Mouse (Mus musculus) thymus, postnatal 4 days (tissue): ENCODE results near the gene Ccdc74a.
"Not testable (repeated sequence)": the region's sequence is repeated elsewhere in the genome, so short reads cannot be mapped to it uniquely, and the experiment has no call there.

Experiments
- DNase-seq: peaks from one replicate; pipeline ENCODE4 v3.0.0; 2021

Ccdc74a gene

DNA sequence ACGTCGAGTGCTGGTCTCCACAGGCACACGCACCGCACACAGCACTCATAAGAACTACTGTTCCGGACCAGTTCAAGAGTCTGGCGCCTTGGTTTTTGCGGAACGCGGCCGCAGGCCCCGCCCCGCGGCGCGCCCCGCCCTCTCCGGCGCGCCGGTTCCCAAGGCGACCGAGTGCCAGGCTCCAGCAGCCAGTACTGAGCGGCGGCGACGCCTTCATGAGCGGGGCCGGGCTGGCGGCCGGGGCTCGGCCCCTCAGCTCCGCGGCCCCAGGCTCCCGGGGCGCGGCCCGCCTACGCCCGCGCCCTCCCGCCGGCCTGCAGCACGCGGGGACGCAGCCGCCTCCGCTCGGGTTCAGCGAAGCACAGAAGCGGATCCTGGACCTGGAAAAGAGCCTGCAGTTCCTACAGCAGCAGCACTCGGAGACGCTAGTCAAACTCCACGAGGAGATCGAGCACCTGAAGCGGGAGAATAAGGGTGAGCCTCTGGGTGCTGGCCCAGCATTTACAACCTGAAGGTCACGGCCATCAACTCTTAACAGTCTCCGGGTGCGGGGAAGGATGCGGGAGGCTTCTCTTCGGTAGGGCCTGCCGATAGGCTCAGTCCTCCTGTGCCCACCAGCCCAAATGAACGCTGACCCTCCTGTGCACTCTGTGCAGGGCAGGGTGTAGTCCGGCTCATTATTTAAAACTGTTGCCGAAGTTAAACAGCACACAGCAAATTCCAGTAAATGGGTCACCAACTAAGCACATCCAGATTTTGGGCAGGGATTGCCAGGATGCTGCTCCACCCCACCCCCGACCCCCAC, at the start of gene Ccdc74a:
Gene Ccdc74a, plus strand, starts transcription at position 161 of the 805 bp plus-strand sequence.
- peak; percentile 82 for DNase-seq

DNA sequence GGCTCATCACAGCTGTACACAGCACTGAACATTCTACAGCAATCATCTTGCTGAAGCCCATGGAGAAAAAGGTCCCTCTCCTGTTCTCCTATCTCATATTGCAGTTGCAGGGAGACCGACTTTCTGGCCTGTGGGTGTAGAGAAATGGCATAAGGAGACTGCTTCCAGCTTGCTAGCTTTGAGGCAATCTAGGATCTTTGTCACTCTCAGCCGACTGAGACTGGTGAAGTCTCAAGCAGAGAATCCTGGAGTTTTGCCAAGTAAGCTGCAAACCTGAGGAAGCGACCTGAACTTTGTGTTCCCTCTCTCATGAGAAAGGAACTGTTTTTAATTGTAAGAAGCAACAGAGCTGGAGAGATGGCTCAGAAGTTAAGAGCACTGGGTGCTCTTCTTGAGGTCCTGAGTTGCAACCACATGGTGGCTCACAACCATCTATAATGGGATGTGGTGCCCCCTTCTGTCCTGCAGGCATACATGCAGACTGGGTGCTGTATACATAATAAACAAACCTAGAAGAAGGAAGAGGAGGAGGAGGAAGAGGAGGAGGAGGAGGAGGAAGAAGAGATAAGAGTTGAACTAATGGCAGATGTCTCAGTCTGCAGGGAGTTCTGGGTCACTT, 45.2 kb upstream of the Ccdc74a start:
- DNase-seq = peak; percentile 26

DNA sequence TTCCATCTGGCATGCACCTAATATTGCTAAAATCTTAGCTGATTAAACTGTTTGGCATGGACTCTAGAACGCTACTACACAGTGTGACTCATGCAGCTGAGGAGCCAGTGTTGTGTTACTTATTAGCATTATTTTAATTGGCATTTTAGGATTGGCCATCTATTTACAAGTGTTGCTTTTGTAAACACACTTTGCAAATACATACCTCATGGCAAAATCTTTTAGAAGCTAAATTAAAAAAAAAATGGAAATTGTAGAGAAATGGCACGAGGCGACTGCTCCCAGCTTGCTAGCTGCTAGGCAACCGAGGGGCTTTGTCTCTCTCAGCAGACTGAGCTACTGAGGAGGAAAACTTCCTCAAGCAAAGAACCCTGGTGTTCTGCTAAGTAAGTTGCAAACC, 41.3 kb upstream of the Ccdc74a start:
- no peak for DNase-seq

DNA sequence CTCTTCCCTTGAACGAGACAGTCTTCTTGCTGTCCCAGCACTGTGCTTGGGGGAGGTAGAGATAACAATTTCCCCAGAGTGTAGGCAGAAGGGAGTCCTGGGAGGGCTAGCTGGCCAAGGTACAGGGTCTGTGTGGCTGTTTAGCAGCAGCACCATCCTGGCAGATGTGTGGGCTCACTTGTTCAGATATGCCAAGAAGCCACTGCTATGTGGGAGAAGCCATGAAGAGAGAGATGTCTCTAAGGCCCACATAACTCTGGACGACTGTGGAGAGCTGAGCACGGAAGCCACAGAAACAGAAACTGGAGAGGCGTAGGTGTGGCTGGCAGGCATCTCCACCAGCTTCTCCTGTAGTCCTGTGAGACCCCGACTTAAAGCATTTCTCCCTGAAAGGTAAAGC, 40.6 kb upstream of the Ccdc74a start:
- no peak for DNase-seq

DNA sequence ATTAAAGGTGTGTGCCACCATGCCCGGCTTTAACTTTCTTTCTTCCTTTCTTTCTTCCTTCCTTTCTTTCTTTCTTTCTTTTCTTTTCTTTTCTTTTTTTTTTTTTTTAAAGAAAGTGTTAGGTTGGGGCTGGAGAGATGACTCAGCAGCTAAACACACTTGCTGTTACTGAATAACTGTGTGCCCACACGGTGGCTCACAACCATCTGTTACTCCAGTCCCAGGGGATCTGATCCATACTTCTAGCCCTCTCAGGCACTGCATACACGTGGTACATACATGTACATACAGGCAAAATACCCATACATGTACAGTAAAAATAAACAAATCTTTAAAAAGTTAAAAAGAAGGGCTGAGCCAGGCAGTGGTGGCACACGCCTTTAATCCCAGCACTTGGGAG, 34.9 kb upstream of the Ccdc74a start:
- DNase-seq = no peak

DNA sequence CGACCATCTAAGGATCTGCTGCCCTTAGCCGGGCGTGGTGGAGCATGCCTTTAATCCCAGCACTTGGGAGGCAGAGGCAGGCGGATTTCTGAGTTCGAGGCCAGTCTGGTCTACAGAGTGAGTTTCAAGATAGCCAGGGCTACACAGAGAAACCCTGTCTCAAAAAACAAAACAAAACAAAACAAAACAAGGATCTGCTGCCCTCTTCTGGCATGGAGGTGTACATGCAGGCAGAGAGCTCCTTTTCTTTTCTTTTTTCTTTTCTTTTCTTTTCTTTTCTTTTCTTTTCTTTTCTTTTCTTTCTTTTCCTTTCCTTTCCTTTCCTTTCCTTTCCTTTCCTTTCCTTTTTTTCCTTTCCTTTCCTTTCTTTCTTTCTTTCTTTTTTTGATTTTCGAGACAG, 31.5 kb upstream of the Ccdc74a start:
- not testable (repeated sequence) for DNase-seq

DNA sequence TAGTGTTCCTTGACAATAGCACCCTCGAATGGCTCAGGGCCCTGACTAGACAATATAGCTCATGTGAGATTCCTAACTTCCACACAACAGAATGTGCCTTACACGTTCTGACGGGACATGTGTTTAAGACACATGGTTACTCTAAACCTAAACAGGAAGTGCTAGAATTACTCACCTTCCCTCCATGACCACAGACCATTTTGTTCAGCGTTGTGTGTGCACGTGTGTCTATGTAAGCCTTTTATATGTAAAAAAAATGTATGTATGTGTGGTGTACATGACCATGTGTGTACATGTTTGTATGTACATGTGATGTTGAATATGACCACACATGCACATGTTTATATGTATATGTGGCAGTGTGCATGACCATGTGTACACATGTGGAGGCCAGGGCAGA, 30.1 kb upstream of the Ccdc74a start:
- DNase-seq = no peak

DNA sequence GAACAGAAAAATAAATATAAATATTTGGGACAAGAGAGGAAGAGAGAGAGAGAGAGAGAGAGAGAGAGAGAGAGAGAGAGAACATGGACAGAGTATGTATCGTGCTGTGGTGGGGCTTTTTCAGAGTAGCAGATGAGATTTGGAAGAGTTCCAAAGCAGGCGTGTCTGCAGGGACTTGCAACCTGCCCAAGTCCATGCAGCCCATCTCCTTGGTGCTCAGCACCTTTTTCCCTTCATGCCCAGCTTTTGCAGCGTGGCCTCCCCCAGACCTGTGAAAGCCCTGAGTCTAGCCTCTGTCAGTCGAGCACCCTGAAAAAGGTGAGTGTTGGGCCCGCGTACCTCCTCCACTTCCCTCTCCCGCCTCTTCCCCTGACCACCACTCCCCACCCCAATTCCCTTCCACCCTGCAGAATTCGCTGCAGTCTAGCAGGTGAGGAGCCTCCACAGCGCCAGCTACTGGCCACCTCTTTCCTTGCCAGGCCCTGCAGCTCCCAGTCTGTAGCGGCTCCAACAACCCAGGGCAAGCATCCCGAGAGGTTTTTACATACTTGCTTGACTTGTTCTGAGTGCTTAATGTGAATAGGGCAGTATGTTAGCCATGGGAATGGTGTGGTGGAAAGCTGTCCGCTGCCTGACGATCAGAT, 28.2 kb upstream of the Ccdc74a start:
- peak; percentile 81 for DNase-seq

DNA sequence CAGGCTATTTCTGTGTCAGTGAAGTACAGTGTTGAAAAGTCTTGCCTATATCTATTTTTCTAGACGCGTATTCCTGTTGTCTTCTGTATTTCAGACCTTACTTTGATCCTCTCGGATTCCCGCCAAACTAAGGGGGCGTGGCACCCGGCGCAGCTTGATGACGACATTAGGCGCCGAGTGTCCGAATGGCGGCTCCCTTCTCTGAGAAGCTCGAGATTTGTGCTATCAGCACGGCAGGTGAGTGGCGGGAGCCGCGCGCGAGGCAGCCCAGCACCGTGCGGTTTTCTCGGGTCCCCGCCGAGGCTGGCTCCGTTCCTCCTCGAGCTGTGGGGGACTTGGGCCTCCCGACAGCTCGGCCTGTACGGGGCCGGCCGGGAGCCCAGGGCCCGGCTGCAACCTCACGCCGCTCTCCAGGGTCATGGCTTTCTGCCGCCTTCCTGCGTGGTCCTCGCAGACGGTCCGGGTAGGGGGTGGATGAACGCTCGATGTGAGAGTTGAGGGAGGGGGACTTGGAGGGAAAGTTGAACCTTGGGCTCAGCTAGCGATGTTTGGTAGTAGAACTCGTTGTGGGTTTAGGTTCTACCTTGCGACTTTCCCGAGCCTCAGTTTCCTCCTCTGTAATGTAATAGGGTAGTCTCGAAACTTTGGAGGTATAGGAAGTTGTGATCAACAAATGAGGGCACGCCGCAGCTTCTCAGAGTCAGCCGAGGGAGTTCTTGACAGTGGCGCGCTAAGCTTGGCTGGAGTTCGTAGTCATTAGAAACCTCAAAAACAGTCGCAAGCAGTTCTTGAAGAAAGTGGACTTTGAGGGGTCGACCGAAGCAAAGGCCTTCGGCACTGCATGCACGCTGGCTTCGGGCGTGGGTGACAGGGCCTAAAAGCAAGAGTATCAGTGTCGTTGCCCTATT, 26.8 kb upstream of the Ccdc74a start, which contains the start of gene Smpd4:
Gene Smpd4, plus strand, starts transcription at position 157 of the 908 bp plus-strand sequence.
- peak; percentile 96 for DNase-seq

DNA sequence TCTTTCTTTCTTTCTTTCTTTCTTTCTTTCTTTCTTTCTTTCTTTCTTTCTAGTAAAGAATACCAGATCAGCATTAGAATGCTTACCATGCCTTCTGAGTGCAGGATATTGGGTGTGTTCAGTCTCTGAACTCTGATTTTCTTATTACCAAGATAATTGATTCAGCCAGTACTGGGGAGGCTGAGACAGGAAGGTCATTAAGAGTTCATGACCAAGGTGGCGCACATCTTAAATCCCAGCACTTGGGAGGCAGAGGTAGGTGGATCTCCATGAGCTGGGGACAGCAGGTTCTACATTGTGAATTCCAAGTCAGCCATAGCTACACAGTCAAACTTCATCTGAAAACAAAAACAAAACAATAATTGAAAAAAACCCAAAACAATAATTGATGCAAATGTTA, 24.3 kb upstream of the Ccdc74a start:
- no peak for DNase-seq

DNA sequence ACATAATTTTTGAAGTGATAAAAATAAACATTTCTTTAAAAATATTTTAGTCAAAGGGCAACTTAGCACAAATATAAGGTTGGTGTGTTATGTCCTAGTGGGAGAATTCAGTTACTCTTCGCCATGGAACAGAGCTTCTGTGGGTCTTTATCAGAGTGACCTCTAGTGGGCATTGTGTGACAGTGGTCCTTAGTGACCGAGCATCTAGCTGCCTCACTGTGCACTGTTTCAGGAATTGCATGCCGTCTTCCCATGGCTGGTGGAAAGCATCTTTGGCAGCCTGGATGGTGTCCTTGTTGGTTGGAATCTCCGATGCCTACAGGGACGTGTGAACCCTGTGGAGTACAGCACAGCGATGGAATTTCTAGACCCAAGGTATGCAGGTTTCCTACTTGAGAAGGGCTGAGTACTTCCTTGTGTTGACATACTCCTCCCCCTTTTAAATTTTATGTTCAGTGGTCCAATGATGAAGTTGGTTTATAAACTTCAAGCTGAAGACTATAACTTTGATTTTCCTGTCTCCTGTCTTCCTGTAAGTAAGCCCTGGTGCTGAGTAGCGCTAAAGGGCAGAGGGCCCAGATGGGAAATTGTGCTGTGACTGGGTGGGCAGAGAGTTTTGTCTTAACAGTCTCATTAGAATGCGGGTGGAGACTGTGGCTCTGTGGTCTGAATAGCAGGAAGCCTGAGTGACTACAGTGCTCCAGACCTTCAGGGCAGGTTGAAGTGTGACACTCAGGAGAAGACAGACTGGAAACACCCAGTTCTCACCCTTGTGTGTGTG, 20.6 kb upstream of the Ccdc74a start:
- DNase-seq = no peak

DNA sequence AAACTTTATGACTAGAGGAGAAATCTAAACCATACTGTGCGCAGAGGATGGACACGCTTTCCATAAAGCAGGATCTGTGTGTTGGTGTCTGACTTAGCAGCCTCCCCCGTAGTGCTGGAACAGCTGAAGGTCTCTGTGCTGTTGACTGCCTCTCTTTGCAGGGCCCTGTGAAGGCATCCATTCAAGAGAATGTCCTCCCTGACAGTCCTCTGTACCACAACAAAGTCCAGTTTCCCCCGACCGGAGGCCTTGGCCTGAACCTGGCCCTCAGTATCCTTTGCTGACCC, 20.1 kb upstream of the Ccdc74a start:
- DNase-seq = no peak

DNA sequence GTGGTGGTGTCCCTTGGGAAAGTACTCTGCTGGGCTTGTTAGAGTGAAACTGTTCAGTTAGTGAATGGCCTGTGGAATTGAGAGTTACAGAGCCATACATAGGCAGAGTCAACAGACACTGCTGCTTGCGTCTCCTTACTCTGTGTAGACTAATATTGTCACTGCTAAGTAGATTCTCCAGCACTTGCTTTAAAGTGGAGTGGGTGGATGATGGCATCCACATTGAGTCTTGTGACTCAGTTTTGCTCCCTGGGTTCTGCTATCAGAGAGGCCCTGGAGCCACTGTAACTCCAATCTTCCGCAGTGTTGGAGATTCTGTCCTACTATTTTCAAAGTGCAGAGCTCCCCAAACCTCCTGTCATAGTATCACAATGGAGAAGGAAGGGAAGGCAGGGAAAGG, 13.7 kb upstream of the Ccdc74a start:
- no peak for DNase-seq

DNA sequence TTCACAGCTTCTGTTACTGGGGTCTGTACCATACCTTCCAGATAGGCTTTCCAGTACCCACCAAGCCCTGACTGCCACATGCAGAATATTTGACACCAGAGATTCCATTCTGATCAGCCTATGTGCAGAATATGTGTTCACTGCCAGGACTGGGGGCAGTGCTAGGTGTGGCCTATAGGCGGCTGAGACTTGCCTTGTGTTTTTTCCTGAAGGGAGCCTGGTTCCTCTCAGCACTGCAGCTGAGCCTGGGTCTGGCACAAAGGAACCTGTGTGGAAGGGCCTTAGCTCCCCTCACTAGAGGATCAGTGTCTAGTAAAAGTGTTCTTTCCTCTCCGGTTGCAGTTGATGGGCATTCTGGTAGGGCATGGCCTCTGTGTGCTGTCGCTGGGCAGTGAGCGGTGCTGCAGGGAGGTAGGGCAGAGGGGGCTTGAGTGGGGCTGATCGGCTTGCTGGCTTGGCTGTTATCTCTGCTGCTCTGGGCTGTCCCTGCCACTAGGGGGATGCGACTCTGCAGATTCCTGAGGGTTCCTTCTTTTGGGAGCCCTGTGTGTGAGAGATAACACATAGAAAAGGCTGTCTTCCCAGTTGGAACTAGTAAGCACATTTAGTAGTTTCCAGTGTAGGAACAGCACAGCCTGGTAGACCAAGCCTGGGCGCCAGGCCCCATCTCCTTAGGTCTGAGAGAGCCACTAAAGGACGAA, 12.6 kb upstream of the Ccdc74a start:
- no peak for DNase-seq

DNA sequence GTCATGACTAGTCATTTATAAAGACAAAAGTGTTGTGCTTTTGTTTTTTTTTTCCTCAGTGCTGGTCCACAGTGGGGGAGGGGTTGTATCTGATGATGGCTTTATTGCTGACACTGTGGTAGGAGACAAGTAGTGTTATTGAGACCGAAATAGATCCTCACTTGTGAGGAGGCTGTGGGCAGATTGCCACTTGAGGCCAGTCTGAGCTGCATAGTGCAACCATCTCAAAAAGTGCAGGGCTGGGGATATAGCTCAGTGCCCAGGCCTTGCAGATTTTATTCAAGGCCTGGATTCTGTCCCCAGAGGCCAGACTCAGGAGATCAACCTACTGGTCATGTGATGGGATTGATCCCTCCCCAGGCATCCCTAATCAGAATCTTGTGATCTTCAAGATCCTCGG, 9.4 kb upstream of the Ccdc74a start:
- no peak for DNase-seq

DNA sequence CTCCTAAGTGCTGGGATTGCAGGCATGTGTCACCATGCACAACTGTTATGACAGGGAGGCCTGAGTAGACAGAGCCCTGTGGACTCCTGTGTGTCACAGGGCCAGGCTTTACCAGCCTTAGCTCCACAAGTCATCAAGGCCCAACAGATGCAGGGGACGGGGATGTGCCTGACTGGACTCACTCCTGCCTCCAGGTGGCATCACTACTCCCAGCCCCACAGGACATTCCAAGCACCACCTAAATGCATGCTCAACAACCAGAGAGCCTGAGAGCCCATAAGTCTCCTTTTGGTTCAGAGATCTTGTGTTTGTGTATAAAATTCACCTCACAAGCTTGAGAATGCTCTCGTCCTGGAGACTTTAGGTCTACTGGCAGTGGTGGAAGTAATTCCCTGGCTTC, 8.7 kb upstream of the Ccdc74a start:
- no peak for DNase-seq

DNA sequence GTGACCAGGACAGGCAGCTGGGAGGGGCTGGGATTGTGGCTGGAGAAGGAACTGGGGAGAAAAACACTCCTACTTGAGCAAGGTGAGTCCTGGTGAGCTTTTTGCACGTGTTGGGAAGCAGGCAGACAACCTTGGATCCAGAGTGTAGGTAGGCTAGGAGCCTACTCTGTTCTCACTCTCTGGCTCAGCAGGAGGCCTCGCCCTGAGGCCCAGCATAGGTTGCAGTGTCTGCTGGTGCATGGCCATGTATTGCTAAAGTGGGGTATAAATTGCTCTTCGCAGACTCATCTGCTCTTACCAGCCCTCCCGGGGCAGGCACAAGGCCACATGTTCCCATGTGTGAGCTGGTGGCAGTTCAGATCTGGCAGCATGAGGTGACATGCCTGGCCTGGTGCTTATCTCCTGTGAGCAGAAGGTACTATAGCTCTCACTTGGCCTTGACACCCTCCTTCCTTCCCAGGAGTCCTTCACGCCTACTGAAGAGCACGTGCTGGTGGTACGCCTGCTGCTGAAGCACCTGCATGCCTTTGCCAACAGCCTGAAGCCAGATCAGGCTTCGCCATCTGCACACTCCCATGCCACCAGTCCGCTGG, 8.1 kb upstream of the Ccdc74a start:
- DNase-seq = no peak

DNA sequence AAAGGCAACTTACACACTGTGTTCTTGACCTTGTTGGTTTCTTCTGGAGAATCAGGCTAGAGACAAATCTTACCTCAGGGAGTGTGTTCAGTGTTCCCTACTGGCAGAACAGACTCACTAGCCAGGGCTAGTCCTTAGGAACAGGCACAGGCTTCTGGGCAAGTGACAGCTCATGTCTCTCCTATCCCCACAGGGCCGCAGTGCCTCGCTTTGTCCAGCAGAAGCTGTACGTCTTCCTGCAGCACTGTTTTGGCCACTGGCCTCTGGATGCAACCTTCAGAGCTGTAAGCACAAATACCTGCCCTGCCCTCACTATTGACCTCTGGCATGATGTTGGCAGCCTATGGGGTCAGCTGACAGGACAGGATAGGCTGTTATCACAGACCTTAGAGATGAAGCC, 7.2 kb upstream of the Ccdc74a start:
- DNase-seq = no peak

DNA sequence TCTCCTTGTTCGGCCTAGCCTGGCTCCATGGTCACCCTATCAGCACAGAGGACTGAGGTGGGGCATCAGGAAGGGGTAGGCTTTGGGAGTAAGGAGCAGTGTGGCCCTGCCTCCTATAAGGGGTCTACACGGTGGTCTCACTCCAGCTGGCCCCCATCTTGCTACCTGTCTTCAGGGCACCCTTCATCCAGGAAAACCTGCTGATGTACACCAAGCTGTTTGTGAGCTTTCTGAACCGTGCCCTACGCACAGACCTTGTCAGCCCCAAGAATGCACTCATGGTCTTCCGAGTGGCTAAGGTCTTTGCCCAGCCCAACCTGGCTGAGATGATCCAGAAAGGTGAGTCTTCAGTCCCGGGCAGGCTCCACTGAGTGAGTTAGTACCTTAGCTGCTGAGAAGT, 6.3 kb upstream of the Ccdc74a start:
- DNase-seq = no peak

DNA sequence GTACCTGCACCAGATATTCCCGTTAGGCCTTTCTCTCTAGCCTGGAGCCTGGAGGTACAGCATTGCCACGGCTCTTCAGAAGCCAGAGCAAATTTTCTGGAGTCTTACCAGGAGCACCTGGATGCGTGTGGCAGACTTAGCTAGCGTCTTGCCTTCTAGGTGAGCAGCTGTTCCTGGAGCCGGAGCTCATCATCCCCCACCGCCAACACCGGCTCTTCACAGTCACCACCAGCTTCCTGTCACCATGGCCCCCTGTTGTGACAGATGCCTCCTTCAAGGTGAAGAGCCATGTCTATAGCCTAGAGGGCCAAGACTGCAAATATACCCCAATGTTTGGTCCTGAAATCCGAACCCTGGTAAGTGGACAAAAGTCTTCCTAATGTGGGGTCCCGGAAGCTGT, 5.6 kb upstream of the Ccdc74a start:
- DNase-seq = no peak

DNA sequence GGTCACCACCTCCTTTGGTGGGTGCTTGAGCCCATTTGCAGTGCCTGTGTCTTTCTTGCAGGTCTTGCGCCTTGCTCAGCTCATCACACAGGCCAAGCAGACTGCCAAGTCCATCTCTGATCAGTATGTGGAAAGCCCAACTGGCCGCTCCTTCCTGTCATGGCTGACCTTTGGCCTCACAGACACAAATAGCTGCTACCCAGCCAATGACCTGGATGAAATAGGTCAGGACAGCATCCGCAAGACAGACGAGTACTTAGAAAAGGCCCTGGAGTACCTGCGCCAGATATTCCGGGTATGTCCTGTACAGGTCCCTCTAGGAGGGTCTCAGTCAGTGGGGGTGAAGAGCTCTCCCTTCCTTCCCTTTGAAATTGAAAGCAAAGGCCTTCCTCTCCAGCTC, 5.0 kb upstream of the Ccdc74a start:
- no peak for DNase-seq
